Mouse (Mus musculus) E14TG2a.4 (cell line): ENCODE results near the gene Syt12.

Source experiments
- CTCF ChIP-seq: conservative IDR thresholded peaks from 2 replicates; pipeline ENCODE4 v1.5.1; 2014; ENCODE audit warnings: low read length
- NANOG ChIP-seq: IDR thresholded peaks from 2 replicates; pipeline ENCODE4 v1.6.1; 2014; ENCODE audit warnings: borderline replicate concordance, low read length, mixed read lengths
- POU5F1 ChIP-seq: IDR thresholded peaks from 2 replicates; pipeline ENCODE4 v1.6.1; 2014; ENCODE audit warnings: low read length, borderline replicate concordance

DNA sequence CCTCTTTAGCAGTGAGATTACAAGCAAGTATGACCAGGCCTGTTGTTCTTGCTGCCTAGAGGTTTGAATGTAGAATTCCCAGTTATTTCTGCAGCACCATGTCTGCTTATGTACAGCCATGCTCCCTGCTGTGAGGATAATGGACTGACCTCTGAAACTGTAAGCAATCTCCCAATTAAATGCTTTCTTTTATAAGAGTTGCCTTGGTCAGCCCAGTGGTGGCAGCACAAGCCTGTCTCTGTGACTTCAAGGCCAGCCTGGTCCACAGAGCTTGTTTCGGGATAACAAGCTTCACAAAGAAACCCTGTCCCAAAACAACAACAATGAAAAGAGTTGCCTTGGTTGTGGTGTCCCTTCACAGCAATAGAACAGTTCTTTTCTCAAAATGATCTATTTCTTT lies 43.5 kb downstream of the Syt12 start:
- TF ChIP-seq CTCF (no peak), POU5F1 (no peak), NANOG (no peak)
